Mouse (Mus musculus) megakaryocyte, embryonic 14.5 days (primary cell): ENCODE measurements around the gene Sirpa.

ENCODE experiments used
- FLI1 ChIP-seq: IDR thresholded peaks from 2 replicates; pipeline ENCODE4 v1.6.1; 2012; ENCODE audit warnings: low read length, inconsistent platforms, mixed read lengths
- GATA1 ChIP-seq: IDR thresholded peaks from 3 replicates; pipeline ENCODE4 v1.6.1; 2012; ENCODE audit warnings: mixed read lengths, low read length, inconsistent platforms, borderline replicate concordance

DNA sequence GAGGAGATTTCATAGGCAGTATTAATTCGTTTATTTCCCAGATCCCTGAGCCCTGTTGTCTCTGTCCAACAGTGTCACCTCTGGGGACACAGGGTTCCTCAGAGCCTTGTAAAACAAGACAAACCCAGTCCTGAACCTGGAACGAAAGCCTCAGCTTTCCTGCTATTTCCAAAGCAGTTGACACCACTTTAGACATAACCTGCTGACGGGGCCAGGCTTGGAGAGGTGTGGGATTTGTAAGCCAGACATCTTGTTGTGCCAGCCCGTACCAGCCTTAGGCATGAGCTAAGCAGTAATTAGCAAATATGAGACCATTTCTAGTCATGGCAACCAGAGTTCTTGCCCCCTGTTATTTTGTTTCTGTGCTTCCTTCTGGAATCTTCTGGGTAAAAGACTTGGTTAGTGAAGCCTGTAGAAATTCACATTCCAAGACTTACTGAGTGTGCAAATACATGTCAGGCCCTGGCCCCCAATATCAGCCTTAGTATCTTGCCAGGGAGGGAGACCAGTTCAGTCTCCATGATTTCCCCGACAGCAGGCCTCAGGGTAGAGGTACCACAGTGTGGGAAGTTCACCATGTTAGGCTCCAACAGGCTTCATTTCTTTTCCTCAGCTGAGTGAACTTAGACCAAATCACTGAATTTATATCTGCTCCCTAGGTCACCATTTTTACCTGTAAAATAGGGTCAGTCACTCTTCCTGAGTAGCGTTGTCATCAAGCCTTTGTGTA is 36.0 kb downstream of the Sirpa start:
- TF ChIP-seq GATA1 (no peak), FLI1 (no peak)
